In genomic region chr4:54611990-54612980, GRCm38 (mm10) we compare ENCODE assay signal across 15 mouse cellular contexts.
A peak's percentile ranks its signal among the peaks of the same experiment; 100 is the strongest.
DNase-seq lines count a peak whose midpoint lies in the region; ATAC-seq lines count a peak whose summit lies in the region.
"Had no signal": no experiment of that assay in that cellular context is flagged by ENCODE, and none has a peak within 500 bp of the region (broad histone marks: within the 10 kb centered on the region; RNA-seq: fewer than 3 reads in every experiment).

No protein-coding gene starts in this region.

- peaks cover 26% of the 10 kb centered on the region for H3K4me1 ChIP-seq in embryonic facial prominence, embryonic 10.5 days
- peaks cover 16% of the 10 kb centered on the region for H3K4me1 ChIP-seq in hindbrain, embryonic 12.5 days
- H3K4me1 ChIP-seq in midbrain, embryonic 15.5 days, result peaks cover 11% of the 10 kb centered on the region
- H3K4me1 ChIP-seq: limb, embryonic 13.5 days had no signal

- H3K9me3 ChIP-seq in embryonic facial prominence, embryonic 10.5 days, result no peaks in the 10 kb centered on the region
- peaks cover 5% of the 10 kb centered on the region; the same call in 1 of the 2 replicates for H3K9me3 ChIP-seq in hindbrain, embryonic 12.5 days (replicated peaks)
- no peaks in the 10 kb centered on the region for H3K9me3 ChIP-seq in midbrain, embryonic 15.5 days
- H3K9me3 ChIP-seq: heart, embryonic 10.5 days; limb, embryonic 13.5 days had no signal

- H3K4me3 ChIP-seq in embryonic facial prominence, embryonic 10.5 days, result no peak overlapping the region
- H3K4me3 ChIP-seq in hindbrain, embryonic 12.5 days, result no peak overlapping the region
- H3K4me3 ChIP-seq in midbrain, embryonic 15.5 days, result no peak overlapping the region
- H3K4me3 ChIP-seq: heart, embryonic 10.5 days; limb, embryonic 13.5 days had no signal

- 44% methylated on average over 7 of the region's 7 CpGs for WGBS in embryonic facial prominence, embryonic 10.5 days
- 21% methylated on average over 7 of the region's 7 CpGs for WGBS in hindbrain, embryonic 12.5 days
- 15% methylated on average over 7 of the region's 7 CpGs for WGBS in midbrain, embryonic 15.5 days

- peak; percentile 15 for DNase-seq in R1 (ENCODE audit: low read depth, low spot score)
- DNase-seq in embryonic facial prominence, embryonic 10.5 days (ENCODE audit: low spot score), result no peak
- no peak for DNase-seq in MN1 (ENCODE audit: low spot score)
- DNase-seq in spleen, postnatal 36 days (ENCODE audit: low spot score in 2 of 2), result no peak
- DNase-seq in gastrocnemius, postnatal 14 days, result no peak
- no peak for DNase-seq in cerebellum, postnatal 10 days
- DNase-seq: B cell, adult 2 months; heart, postnatal 36 days; lung, adult 2 months; right cerebral cortex, postnatal 14 days had no signal

- H3K36me3 ChIP-seq in embryonic facial prominence, embryonic 10.5 days (replicated peaks), result no peaks in the 10 kb centered on the region
- H3K36me3 ChIP-seq in hindbrain, embryonic 12.5 days, result no peaks in the 10 kb centered on the region
- H3K36me3 ChIP-seq in midbrain, embryonic 15.5 days (replicated peaks), result no peaks in the 10 kb centered on the region
- H3K36me3 ChIP-seq: heart, embryonic 10.5 days; limb, embryonic 13.5 days had no signal

- H3K4me2 ChIP-seq in hindbrain, embryonic 12.5 days (replicated peaks), result no peak overlapping the region
- no peak overlapping the region for H3K4me2 ChIP-seq in midbrain, embryonic 15.5 days
- H3K4me2 ChIP-seq: limb, embryonic 13.5 days had no signal

- no peak overlapping the region for H3K9ac ChIP-seq in hindbrain, embryonic 12.5 days
- no peak overlapping the region for H3K9ac ChIP-seq in midbrain, embryonic 15.5 days
- H3K9ac ChIP-seq: limb, embryonic 13.5 days had no signal

- intact Hi-C loops in gastrocnemius, postnatal 14 days (cut with DNase I; ENCODE audit: low total_unique reads), result no loop called here

- peak; percentile 72 for ATAC-seq in hindbrain, embryonic 12.5 days (ENCODE audit: low FRiP score)
- no peak for ATAC-seq in midbrain, embryonic 15.5 days (replicated peaks)
- ATAC-seq: intestine, postnatal 0 days had no signal

- H3K27ac ChIP-seq in embryonic facial prominence, embryonic 10.5 days (replicated peaks), result peak overlapping the region; percentile 76
- H3K27ac ChIP-seq in hindbrain, embryonic 12.5 days, result peak overlapping the region; percentile 70
- H3K27ac ChIP-seq in midbrain, embryonic 15.5 days, result 0 out of 2 replicates have a peak overlapping the region, but pooled peaks have one; percentile 36
- H3K27ac ChIP-seq: heart, embryonic 10.5 days; limb, embryonic 13.5 days had no signal

- H3K27me3 ChIP-seq in embryonic facial prominence, embryonic 10.5 days (replicated peaks; ENCODE audit: low read depth, poor library complexity, severe bottlenecking), result no peaks in the 10 kb centered on the region
- H3K27me3 ChIP-seq in hindbrain, embryonic 12.5 days, result no peaks in the 10 kb centered on the region
- H3K27me3 ChIP-seq in midbrain, embryonic 15.5 days (replicated peaks), result no peaks in the 10 kb centered on the region
- H3K27me3 ChIP-seq: limb, embryonic 13.5 days had no signal
